Mouse (Mus musculus) gastrocnemius, adult 18-20 months (tissue): Measurements from ENCODE around the gene Vmn1r196. TPM values are rescaled to one million over a fixed set of nuclear protein-coding genes. Genes with fewer than 3 reads are reported as not detected.
"Not testable (repeated sequence)": the region's sequence is repeated elsewhere in the genome, so short reads cannot be mapped to it uniquely, and the experiment has no call there.

Experiments
- DNase-seq: peaks from one replicate; pipeline ENCODE4 v3.0.0; 2021; ENCODE audit warnings: low spot score
- long read RNA-seq, 2 experiments: library from polyadenylated mRNA; stranded (forward); transcript quantifications; one replicate each; pipeline ENCODE4 v2.0.0; 2021
- total RNA-seq, 2 experiments: library from RNA; stranded (reverse); gene quantifications; 2 replicates each; pipeline ENCODE4 v1.2.3; 2021

Gene Vmn1r196
- total RNA-seq: not detected
- long read RNA-seq, experiment 1: 0 reads
- long read RNA-seq, experiment 2: 0 reads

- DNase-seq: no peak
These were observed at the start of gene Vmn1r196 for GRCm38 (mm10) chr13:22289620-22290019. Gene Vmn1r196 (plus strand): TSS chr13:22289920.

GRCm38 (mm10) chr13:22243915-22244314 lies 45.8 kb upstream of the Vmn1r196 start, which contains the start of gene Vmn1r194:
Gene Vmn1r194 (plus strand): TSS chr13:22244215.
- DNase-seq: no peak

GRCm38 (mm10) chr13:22270222-22270621 lies 19.5 kb upstream of the Vmn1r196 start, which contains the start of gene Vmn1r195:
Gene Vmn1r195 (plus strand): TSS chr13:22270522.
- not testable (repeated sequence) for DNase-seq

- no peak for DNase-seq
These were observed 18.0 kb upstream of the Vmn1r196 start for GRCm38 (mm10) chr13:22271721-22272120.

- DNase-seq: no peak
These were observed 5.1 kb upstream of the Vmn1r196 start for GRCm38 (mm10) chr13:22284578-22284977.

GRCm38 (mm10) chr13:22308075-22308474 lies 18.4 kb downstream of the Vmn1r196 start:
- DNase-seq: not testable (repeated sequence)

- no peak for DNase-seq
These were observed 25.6 kb downstream of the Vmn1r196 start for GRCm38 (mm10) chr13:22315361-22315760.

- no peak for DNase-seq
These were observed 27.6 kb downstream of the Vmn1r196 start for GRCm38 (mm10) chr13:22317366-22317765.

- DNase-seq: no peak
These were observed 30.4 kb downstream of the Vmn1r196 start for GRCm38 (mm10) chr13:22320091-22320490.

- DNase-seq: no peak
These were observed 34.6 kb downstream of the Vmn1r196 start, which contains the start of gene Vmn1r197 for GRCm38 (mm10) chr13:22324289-22324688. Gene Vmn1r197 (plus strand): TSS chr13:22324589.

- no peak for DNase-seq
These were observed 43.5 kb downstream of the Vmn1r196 start for GRCm38 (mm10) chr13:22333269-22333668.

- DNase-seq: no peak
These were observed 45.8 kb downstream of the Vmn1r196 start for GRCm38 (mm10) chr13:22335565-22335964.

Other genes with a start within 250 kb of the Vmn1r196 start
- gene Hist1h4i, start 248.6 kb upstream of the Vmn1r196 start, total RNA-seq: 10 to 100 TPM; 27.1 to 27.8 TPM
- 1 to 10 TPM; 2.5 to 2.9 TPM for gene Hist1h2ag, start 247.0 kb upstream of the Vmn1r196 start, total RNA-seq
- gene Hist1h2bj, start 246.7 kb upstream of the Vmn1r196 start, total RNA-seq: 1 to 10 TPM; 2.4 to 2.7 TPM
- not detected for gene Vmn1r188, start 205.5 kb upstream of the Vmn1r196 start, total RNA-seq
- not detected for gene Vmn1r189, start 184.1 kb upstream of the Vmn1r196 start, total RNA-seq
- not detected for gene Vmn1r191, start 106.0 kb upstream of the Vmn1r196 start, total RNA-seq
- gene Vmn1r192, start 98.8 kb upstream of the Vmn1r196 start, total RNA-seq: not detected
- not detected for gene Vmn1r193, start 66.8 kb upstream of the Vmn1r196 start, total RNA-seq
- gene Vmn1r194, start 45.7 kb upstream of the Vmn1r196 start, total RNA-seq: not detected
- gene Vmn1r195, start 19.4 kb upstream of the Vmn1r196 start, total RNA-seq: not detected
- gene Vmn1r197, start 34.7 kb downstream of the Vmn1r196 start, total RNA-seq: not detected
- gene Vmn1r198, start 60.4 kb downstream of the Vmn1r196 start, total RNA-seq: not detected
- not detected for gene Vmn1r199, start 89.9 kb downstream of the Vmn1r196 start, total RNA-seq
- not detected for gene Vmn1r200, start 100.5 kb downstream of the Vmn1r196 start, total RNA-seq
- not detected for gene Vmn1r201, start 182.0 kb downstream of the Vmn1r196 start, total RNA-seq
- not detected for gene Vmn1r202, start 215.5 kb downstream of the Vmn1r196 start, total RNA-seq
- gene Vmn1r203, start 228.2 kb downstream of the Vmn1r196 start, total RNA-seq: not detected